Mouse (Mus musculus) kidney, adult 18-20 months (tissue): ENCODE results near the gene Id1.

ENCODE experiments used
- DNase-seq: peaks from one replicate; pipeline ENCODE4 v3.0.0; 2021

The Id1 gene

GRCm38 (mm10) chr2:152785446-152786350 lies 49.6 kb downstream of the Id1 start:
- peak; percentile 83 for DNase-seq
